Mouse (Mus musculus): ENCODE data around the gene Aqp6. TPM values are rescaled to one million over a fixed set of nuclear protein-coding genes. Genes with fewer than 3 reads are reported as not detected.
A peak's percentile ranks its signal among the peaks of the same experiment; 100 is the strongest.

Gene Aqp6
- polyA plus RNA-seq, 1 experiment from 2014 or later, result not detected

DNA sequence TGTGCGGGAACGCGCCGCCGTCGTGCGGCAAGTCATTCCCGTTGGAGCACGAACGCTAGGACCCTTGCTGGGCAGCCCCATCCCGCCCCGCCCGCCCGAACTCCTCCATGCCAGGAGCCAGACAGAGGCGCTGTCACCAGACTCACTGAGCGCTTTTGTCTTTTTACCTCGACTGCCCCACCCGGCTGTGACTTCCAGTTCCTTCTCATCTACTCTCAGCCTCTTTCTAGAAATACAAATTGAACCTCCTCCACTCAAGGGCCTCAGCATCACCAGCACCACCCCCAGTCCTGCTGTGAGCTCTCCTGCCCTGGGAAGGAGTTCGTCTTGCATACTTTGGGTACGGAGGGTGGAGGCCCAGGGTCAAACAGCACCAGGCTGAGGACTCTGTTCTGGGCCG, 52.7 kb downstream of the Aqp6 start:
- Histone ChIP-seq H3K9ac (ENCODE audit: low read length) (no peak overlapping the region), H3K4me1 (replicated peaks; ENCODE audit: control insufficient read depth, insufficient read depth, low read length) (peaks cover 19% of the 10 kb centered on the region), H3K4me2 (ENCODE audit: low read length) (peak overlapping the region; percentile 36), H3K27ac (ENCODE audit: low read depth) (no peak overlapping the region), H3K36me3 (ENCODE audit: control insufficient read depth, insufficient read depth, low read length) (no peaks in the 10 kb centered on the region), H3K4me3 (ENCODE audit: low read depth, low read length) (no peak overlapping the region), H3K9me3 (ENCODE audit: control insufficient read depth, low read length) (no peaks in the 10 kb centered on the region), H3K27me3 (replicated peaks; ENCODE audit: control insufficient read depth, insufficient read depth, low read length) (peaks cover 34% of the 10 kb centered on the region)
- DNase-seq (ENCODE audit: low spot score) (no peak), ATAC-seq (replicated peaks; ENCODE audit: low FRiP score, low TSS enrichment, low read depth) (no peak)
- WGBS, result 6% methylated on average over 20 of the region's 21 CpGs

Other genes starting within 250 kb of the Aqp6 start
- 15.9 and 19.5 TPM in 2 replicates for gene Fmnl3, start 230.9 kb upstream of the Aqp6 start, polyA plus RNA-seq (2014; fragmentation: Nextera tagmentation; extraction: Ambion mirVana)
- 368 and 370 TPM in 2 replicates for gene Tmbim6, start 208.5 kb upstream of the Aqp6 start, polyA plus RNA-seq (2014; fragmentation: Nextera tagmentation; extraction: Ambion mirVana)
- 8.9 and 9.3 TPM in 2 replicates for gene Nckap5l, start 143.7 kb upstream of the Aqp6 start, polyA plus RNA-seq (2014; fragmentation: Nextera tagmentation; extraction: Ambion mirVana)
- gene Bcdin3d, start 126.7 kb upstream of the Aqp6 start, polyA plus RNA-seq (2014; fragmentation: Nextera tagmentation; extraction: Ambion mirVana), result 12.4 and 13.7 TPM in 2 replicates
- 0.41 and 0.42 TPM in 2 replicates for gene Faim2, start 73.2 kb upstream of the Aqp6 start, polyA plus RNA-seq (2014; fragmentation: Nextera tagmentation; extraction: Ambion mirVana)
- gene Aqp2, start 22.3 kb upstream of the Aqp6 start, polyA plus RNA-seq (2014; fragmentation: Nextera tagmentation; extraction: Ambion mirVana), result not detected in 2 replicates
- 0.16 and 0.30 TPM in 2 replicates for gene Aqp5, start 10.6 kb upstream of the Aqp6 start, polyA plus RNA-seq (2014; fragmentation: Nextera tagmentation; extraction: Ambion mirVana)
- 104 and 111 TPM in 2 replicates for gene Racgap1, start 50.3 kb downstream of the Aqp6 start, polyA plus RNA-seq (2014; fragmentation: Nextera tagmentation; extraction: Ambion mirVana)
- 1.3 and 1.7 TPM in 2 replicates for gene Asic1, start 69.0 kb downstream of the Aqp6 start, polyA plus RNA-seq (2014; fragmentation: Nextera tagmentation; extraction: Ambion mirVana)
- gene Smarcd1, start 100.7 kb downstream of the Aqp6 start, polyA plus RNA-seq (2014; fragmentation: Nextera tagmentation; extraction: Ambion mirVana), result 39.0 and 42.3 TPM in 2 replicates
- not detected in 2 replicates for gene Gm17349, start 104.1 kb downstream of the Aqp6 start, polyA plus RNA-seq (2014; fragmentation: Nextera tagmentation; extraction: Ambion mirVana)
- 0.17 and 0.35 TPM in 2 replicates for gene Gpd1, start 116.1 kb downstream of the Aqp6 start, polyA plus RNA-seq (2014; fragmentation: Nextera tagmentation; extraction: Ambion mirVana)
- gene Cox14, start 124.2 kb downstream of the Aqp6 start, polyA plus RNA-seq (2014; fragmentation: Nextera tagmentation; extraction: Ambion mirVana), result 190 and 206 TPM in 2 replicates
- gene Cers5, start 171.5 kb downstream of the Aqp6 start, polyA plus RNA-seq (2014; fragmentation: Nextera tagmentation; extraction: Ambion mirVana), result 64.7 and 68.7 TPM in 2 replicates

All from intestine, embryonic 14.5 days (tissue).